Mouse (Mus musculus): ENCODE data around the gene Rpa1. TPM values are rescaled to one million over a fixed set of nuclear protein-coding genes. Genes with fewer than 3 reads are reported as not detected.
A peak's percentile ranks its signal among the peaks of the same experiment; 100 is the strongest.

Gene Rpa1
- polyA plus RNA-seq, 1 experiment, result 76.4 TPM

DNA sequence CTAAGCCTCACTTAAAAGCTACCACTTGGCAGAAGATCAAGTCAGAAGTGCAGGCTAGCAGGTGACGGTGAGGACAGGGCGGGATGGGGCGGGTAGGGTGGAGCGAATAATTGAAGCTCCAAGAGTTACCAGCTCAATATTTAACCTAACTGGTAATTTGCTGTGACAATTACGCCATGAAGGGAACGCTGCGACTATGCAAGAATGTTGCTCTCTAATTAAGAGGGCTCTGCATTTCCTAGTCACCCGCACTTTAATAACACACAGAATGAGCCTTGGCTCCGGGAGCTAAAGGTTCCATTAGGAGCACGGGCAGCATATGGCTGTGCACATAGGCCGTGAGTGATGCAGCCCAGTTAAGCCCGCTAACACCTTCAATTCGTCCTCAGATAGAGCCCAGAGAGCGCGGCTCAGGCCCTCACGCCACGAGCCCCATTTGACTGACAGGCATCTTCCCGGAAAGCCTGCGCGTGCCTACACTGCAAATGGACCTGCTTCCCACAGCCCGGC is 54.2 kb downstream of the Rpa1 start:
- TF ChIP-seq CTCF (IDR thresholded peaks at IDR 0.05; ENCODE audit: control insufficient read depth, insufficient read depth, insufficient replicate concordance, low read depth, low read length), result no peak
- no peak for TF ChIP-seq POLR2A (IDR thresholded peaks at IDR 0.05; ENCODE audit: control insufficient read depth, low read depth, low read length)

DNA sequence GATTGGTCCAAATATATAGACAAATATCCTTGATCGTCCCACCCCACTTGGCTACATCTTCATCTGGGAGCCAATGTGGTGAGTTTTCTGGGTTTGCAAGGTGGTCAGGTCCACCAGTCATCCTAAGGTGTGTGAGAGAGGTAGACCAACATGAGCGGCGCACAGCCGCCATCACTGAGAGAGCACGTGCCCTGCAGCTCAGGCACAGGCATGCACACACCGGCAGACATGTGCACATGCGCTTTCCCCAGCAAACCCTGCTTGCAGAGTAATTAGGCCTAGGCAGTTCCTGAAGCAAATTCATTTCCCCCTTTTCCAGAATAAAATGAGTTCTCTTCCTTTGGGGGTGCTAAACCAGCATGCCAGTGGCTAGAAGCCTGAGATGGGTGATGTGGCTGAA is 55.8 kb downstream of the Rpa1 start:
- peaks cover 3% of the 10 kb centered on the region for H3K4me1 ChIP-seq (ENCODE audit: control insufficient read depth, insufficient read depth, low read length)
- H3K36me3 ChIP-seq (ENCODE audit: control insufficient read depth, insufficient read depth, low read length), result no peaks in the 10 kb centered on the region
- TF ChIP-seq POLR2A (IDR thresholded peaks at IDR 0.05; ENCODE audit: control insufficient read depth, low read depth, low read length), result no peak
- no peak for TF ChIP-seq CTCF (IDR thresholded peaks at IDR 0.05; ENCODE audit: control insufficient read depth, insufficient read depth, insufficient replicate concordance, low read depth, low read length)
- H3K27me3 ChIP-seq (ENCODE audit: control insufficient read depth, insufficient read depth, low read length), result no peaks in the 10 kb centered on the region
- no peak overlapping the region for H3K27ac ChIP-seq (ENCODE audit: control insufficient read depth, insufficient read depth, low read depth, low read length)
- no peak overlapping the region for H3K4me3 ChIP-seq (ENCODE audit: control insufficient read depth, low read depth, low read length)

More for the DNA sequence above, 54.2 kb downstream of the Rpa1 start:
- Histone ChIP-seq H3K27me3 (ENCODE audit: control insufficient read depth, insufficient read depth, low read length) (no peaks in the 10 kb centered on the region), H3K4me3 (ENCODE audit: control insufficient read depth, low read depth, low read length) (no peak overlapping the region), H3K36me3 (ENCODE audit: control insufficient read depth, insufficient read depth, low read length) (no peaks in the 10 kb centered on the region), H3K4me1 (ENCODE audit: control insufficient read depth, insufficient read depth, low read length) (peaks cover 3% of the 10 kb centered on the region), H3K27ac (ENCODE audit: control insufficient read depth, insufficient read depth, low read depth, low read length) (no peak overlapping the region)

DNA sequence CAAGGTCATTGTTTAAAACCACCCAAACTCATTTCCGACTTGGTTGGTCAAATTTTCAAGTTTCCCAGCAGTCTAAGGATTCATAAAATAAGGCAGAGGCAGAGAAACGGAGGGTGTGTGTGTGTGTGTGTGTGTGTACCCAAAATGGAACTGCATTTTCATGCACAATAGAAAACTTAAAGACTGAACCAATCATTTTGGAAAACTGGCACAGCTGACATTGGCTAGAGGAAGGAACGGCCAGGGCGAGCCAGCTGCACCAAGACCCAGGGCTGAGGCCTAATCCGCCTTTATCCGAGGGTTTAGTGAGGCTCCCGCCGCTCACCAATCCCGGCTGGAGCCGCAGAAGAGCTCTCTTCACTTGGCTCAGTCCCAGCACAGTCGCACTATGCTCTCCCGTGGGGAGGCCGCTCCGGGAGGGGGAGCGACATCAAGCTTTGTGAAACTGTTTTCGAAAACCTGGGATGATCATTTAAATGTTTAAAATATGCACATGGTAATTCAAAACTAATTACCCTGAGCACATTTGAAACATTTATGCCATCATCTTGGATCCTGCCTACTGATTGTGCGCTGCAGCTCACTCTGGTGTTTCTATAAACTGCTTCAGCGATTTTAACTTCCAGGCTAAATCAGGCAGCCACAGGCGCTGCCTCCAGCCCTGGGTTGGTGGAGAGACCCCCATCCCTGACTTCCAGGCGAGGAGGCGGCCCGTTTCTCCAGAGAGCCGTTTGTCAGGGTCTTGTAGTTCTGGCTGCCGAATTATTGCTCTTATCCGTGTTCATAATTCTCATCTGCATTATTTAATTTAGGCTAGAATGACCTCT is 56.5 kb downstream of the Rpa1 start:
- H3K36me3 ChIP-seq (ENCODE audit: control insufficient read depth, insufficient read depth, low read length), result no peaks in the 10 kb centered on the region
- peaks cover 3% of the 10 kb centered on the region for H3K4me1 ChIP-seq (ENCODE audit: control insufficient read depth, insufficient read depth, low read length)
- H3K27ac ChIP-seq (ENCODE audit: control insufficient read depth, insufficient read depth, low read depth, low read length), result no peak overlapping the region
- no peak overlapping the region for H3K4me3 ChIP-seq (ENCODE audit: control insufficient read depth, low read depth, low read length)
- TF ChIP-seq CTCF (IDR thresholded peaks at IDR 0.05; ENCODE audit: control insufficient read depth, insufficient read depth, insufficient replicate concordance, low read depth, low read length) (no peak), POLR2A (IDR thresholded peaks at IDR 0.05; ENCODE audit: control insufficient read depth, low read depth, low read length) (no peak)
- no peaks in the 10 kb centered on the region for H3K27me3 ChIP-seq (ENCODE audit: control insufficient read depth, insufficient read depth, low read length)

DNA sequence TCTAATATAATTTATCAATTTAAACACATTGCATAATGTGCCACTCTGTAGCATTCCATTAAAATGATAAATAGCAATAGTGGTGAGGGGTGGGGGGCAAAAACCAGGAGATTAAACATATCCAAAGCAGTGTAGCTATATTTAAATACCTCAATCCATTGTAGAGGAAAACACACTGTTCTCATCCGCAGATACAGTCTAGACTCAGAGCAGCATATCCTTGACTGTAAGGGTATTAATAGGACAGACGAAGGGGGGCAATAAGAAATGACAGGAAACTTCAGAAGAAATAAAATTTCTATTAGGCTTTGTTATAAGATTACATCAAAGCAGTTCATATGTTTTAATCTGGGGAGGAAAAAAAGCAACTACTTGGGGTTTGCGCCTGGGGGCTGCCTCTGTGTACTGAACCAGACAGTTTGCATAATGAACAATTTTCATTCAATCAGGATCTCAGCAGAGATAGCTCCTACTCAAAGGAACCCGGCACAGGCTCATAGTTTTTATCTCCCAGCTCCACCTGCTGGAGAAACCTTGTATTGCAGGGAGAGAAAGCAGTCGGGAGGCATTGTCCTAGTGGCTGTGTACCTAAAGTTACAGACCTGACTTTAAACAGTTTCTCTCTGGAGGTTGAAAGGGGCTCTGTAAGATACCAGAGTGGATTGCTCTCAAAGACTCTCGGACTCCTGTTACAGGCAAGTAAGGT is 57.4 kb downstream of the Rpa1 start:
- Histone ChIP-seq H3K27me3 (ENCODE audit: control insufficient read depth, insufficient read depth, low read length) (no peaks in the 10 kb centered on the region), H3K27ac (ENCODE audit: control insufficient read depth, insufficient read depth, low read depth, low read length) (no peak overlapping the region), H3K36me3 (ENCODE audit: control insufficient read depth, insufficient read depth, low read length) (no peaks in the 10 kb centered on the region), H3K4me1 (ENCODE audit: control insufficient read depth, insufficient read depth, low read length) (peaks cover 3% of the 10 kb centered on the region), H3K4me3 (ENCODE audit: control insufficient read depth, low read depth, low read length) (no peak overlapping the region)
- TF ChIP-seq CTCF (IDR thresholded peaks at IDR 0.05; ENCODE audit: control insufficient read depth, insufficient read depth, insufficient replicate concordance, low read depth, low read length) (peak; percentile 30; the same call in 1 of the 2 replicates), POLR2A (IDR thresholded peaks at IDR 0.05; ENCODE audit: control insufficient read depth, low read depth, low read length) (no peak)

DNA sequence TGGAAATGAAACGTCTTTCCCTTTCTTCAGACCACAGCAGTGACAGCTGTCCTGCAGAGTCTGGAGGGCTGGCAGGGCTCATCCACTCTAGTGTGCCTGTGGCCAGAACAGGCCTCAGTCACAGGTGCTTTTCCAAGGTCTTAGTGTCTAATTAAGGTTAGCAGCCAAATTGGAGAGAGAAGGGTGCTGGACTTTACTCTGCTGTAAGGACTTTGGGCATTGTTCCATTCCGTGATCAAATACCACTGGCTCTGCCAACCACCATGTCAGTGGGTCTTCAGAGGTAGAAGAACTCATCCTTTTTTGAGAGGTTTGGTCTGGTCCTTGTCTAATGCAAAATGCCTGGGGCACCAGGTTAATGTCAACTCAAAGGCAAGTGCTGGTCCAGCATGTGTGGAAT is 59.0 kb downstream of the Rpa1 start:
- H3K36me3 ChIP-seq (ENCODE audit: control insufficient read depth, insufficient read depth, low read length), result no peaks in the 10 kb centered on the region
- no peak overlapping the region for H3K27ac ChIP-seq (ENCODE audit: control insufficient read depth, insufficient read depth, low read depth, low read length)
- TF ChIP-seq POLR2A (IDR thresholded peaks at IDR 0.05; ENCODE audit: control insufficient read depth, low read depth, low read length), result no peak
- no peak for TF ChIP-seq CTCF (IDR thresholded peaks at IDR 0.05; ENCODE audit: control insufficient read depth, insufficient read depth, insufficient replicate concordance, low read depth, low read length)
- no peak overlapping the region for H3K4me3 ChIP-seq (ENCODE audit: control insufficient read depth, low read depth, low read length)
- no peaks in the 10 kb centered on the region for H3K27me3 ChIP-seq (ENCODE audit: control insufficient read depth, insufficient read depth, low read length)
- peaks cover 3% of the 10 kb centered on the region for H3K4me1 ChIP-seq (ENCODE audit: control insufficient read depth, insufficient read depth, low read length)

DNA sequence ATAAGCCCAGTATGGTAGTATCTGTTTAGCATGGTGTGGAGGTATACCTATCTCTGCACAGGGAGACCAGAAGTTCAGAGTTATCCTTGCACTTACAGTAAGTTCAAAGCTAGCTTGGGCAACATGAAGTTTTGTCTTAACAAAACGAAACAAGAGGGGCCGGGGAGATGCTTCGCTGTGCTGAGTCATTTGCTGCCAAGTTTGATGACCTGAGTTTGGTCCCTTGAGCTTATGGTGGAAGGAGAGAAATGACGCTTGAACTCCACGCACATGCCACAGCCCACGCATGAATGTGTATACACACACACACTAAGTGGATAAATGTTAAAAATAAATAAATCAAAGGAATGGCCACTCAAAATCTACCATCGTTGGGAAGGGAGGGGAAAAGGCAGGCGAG is 59.6 kb downstream of the Rpa1 start:
- no peak overlapping the region for H3K27ac ChIP-seq (ENCODE audit: control insufficient read depth, insufficient read depth, low read depth, low read length)
- H3K4me1 ChIP-seq (ENCODE audit: control insufficient read depth, insufficient read depth, low read length), result peaks cover 3% of the 10 kb centered on the region
- H3K4me3 ChIP-seq (ENCODE audit: control insufficient read depth, low read depth, low read length), result no peak overlapping the region
- H3K36me3 ChIP-seq (ENCODE audit: control insufficient read depth, insufficient read depth, low read length), result no peaks in the 10 kb centered on the region
- TF ChIP-seq CTCF (IDR thresholded peaks at IDR 0.05; ENCODE audit: control insufficient read depth, insufficient read depth, insufficient replicate concordance, low read depth, low read length) (no peak), POLR2A (IDR thresholded peaks at IDR 0.05; ENCODE audit: control insufficient read depth, low read depth, low read length) (no peak)
- no peaks in the 10 kb centered on the region for H3K27me3 ChIP-seq (ENCODE audit: control insufficient read depth, insufficient read depth, low read length)

DNA sequence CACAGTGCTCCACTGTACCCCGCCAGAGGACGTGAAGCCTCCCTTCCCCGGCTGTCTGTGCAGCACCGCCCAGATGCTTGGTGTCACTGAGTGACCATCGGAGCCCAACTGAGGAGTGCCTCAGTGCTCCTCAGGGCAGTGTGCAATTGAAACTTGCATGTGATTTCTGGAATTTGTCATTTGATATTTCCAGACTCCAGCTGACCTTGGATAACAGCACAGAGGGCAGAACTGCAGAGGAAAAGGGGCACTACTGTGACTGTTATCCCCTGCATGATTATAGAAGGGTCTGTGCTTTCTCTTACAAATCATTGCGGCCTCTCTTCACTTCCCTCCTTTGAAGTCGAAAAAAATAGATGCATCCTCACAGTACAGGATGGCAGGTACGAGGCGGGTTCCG is 60.2 kb downstream of the Rpa1 start:
- no peaks in the 10 kb centered on the region for H3K36me3 ChIP-seq (ENCODE audit: control insufficient read depth, insufficient read depth, low read length)
- no peaks in the 10 kb centered on the region for H3K27me3 ChIP-seq (ENCODE audit: control insufficient read depth, insufficient read depth, low read length)
- H3K4me3 ChIP-seq (ENCODE audit: control insufficient read depth, low read depth, low read length), result no peak overlapping the region
- peaks cover 3% of the 10 kb centered on the region for H3K4me1 ChIP-seq (ENCODE audit: control insufficient read depth, insufficient read depth, low read length)
- TF ChIP-seq POLR2A (IDR thresholded peaks at IDR 0.05; ENCODE audit: control insufficient read depth, low read depth, low read length) (no peak), CTCF (IDR thresholded peaks at IDR 0.05; ENCODE audit: control insufficient read depth, insufficient read depth, insufficient replicate concordance, low read depth, low read length) (no peak)
- H3K27ac ChIP-seq (ENCODE audit: control insufficient read depth, insufficient read depth, low read depth, low read length), result no peak overlapping the region
